Mouse (Mus musculus): ENCODE measurements around the gene Zfp663.

The Zfp663 gene

GRCm38 (mm10) chr2:165370348-165370747, 1.8 kb upstream of the Zfp663 start:
- no peak for DNase-seq (ENCODE audit: low read depth, low spot score)

DNA sequence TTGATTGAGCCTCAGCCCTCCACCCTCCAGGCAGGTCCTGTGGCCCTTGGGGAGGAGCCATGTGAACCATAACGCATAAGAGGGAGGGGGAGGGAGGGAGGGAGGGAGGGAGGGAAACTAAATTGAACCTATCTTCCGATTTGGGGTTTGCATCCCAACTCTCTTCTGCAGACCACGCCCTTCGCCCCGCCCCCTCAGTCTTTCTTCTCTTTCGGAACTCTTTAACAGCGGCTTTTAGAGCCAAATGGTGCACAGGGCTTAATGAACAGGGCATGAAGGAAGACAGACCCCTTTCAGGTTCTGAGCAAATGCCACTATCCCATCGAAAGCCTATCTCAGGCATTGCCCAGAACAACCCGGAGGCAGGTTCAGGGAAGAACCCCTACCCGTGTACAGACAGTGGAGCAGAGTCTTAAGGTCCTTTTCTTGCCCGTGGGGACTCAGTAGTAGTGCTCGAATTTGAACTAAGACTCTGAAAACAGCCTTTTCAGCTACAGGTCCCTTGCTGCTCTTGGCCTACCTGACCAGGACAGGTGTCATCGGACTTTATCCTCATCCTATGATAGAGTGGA, 575 bp downstream of the Zfp663 start:
- peak; percentile 76 for DNase-seq (ENCODE audit: low read depth, low spot score)

- DNase-seq (ENCODE audit: low read depth, low spot score) = peak; percentile 43
Measured at GRCm38 (mm10) chr2:165367047-165367520, 1.4 kb downstream of the Zfp663 start.

GRCm38 (mm10) chr2:165364334-165365091, 4.0 kb downstream of the Zfp663 start:
- peak; percentile 83 for DNase-seq (ENCODE audit: low read depth, low spot score)

DNA sequence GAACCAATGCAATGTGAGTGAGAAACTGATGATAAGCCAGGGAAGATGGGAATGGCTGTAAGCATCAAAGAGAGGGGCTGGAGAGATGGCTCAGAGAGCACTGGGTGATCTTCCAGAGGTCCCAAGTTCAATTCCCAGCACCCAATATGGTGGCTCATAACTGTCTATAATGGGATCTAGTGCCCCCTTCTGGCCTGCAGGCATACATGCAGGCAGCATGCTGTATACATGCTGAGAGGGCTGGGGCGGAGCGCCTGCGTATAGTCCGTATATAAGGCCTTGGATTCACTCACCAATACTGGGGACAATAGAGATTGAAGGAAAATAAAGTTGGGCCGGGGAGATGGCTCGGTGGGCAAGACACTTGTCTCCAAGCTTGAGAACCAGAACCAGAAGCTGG, 5.2 kb downstream of the Zfp663 start:
- peak; percentile 55 for DNase-seq (ENCODE audit: low read depth, low spot score)

GRCm38 (mm10) chr2:165360861-165361260, 7.7 kb downstream of the Zfp663 start:
- DNase-seq (ENCODE audit: low read depth, low spot score) = peak; percentile 87

DNA sequence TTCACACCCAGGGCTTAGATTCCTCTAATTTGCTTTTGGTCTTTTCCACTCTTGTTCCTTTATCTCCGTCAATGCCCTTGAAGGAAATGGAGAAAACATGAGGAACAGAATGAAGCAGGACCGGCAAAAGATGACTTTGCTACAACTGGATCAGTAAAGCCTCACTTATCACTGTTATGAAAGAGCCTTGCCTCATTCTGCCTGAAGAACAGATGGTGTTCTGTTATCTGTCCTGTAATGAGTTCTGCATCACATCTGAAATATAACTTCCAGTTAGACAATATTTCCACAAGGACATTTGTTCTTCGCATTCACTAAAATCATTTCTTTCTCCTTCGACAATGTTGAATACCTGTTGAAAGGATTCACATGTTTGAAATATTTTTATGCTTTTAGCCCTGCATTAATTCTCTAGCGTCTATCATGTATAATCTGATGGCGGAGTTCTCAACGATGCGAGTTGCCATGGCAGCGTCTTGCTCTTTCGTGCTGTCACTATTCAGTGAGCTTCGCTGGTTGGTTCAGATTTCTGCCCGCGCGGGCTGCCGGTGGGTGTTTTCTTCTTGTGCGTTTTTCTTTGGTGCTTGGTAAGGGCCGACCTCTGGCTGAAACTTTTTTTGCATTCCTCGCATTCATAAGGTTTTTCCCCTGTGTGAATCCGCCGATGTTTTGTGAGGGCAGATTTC, 16.6 kb downstream of the Zfp663 start:
- peak; percentile 37 for DNase-seq (ENCODE audit: low read depth, low spot score)

GRCm38 (mm10) chr2:165349466-165349865, 19.1 kb downstream of the Zfp663 start:
- DNase-seq (ENCODE audit: low read depth, low spot score) = peak; percentile 60

GRCm38 (mm10) chr2:165346180-165346579, 22.3 kb downstream of the Zfp663 start:
- no peak for DNase-seq (ENCODE audit: low read depth, low spot score)

- peak; percentile 57 for DNase-seq (ENCODE audit: low read depth, low spot score)
Measured at GRCm38 (mm10) chr2:165337191-165337590, 31.3 kb downstream of the Zfp663 start.

DNA sequence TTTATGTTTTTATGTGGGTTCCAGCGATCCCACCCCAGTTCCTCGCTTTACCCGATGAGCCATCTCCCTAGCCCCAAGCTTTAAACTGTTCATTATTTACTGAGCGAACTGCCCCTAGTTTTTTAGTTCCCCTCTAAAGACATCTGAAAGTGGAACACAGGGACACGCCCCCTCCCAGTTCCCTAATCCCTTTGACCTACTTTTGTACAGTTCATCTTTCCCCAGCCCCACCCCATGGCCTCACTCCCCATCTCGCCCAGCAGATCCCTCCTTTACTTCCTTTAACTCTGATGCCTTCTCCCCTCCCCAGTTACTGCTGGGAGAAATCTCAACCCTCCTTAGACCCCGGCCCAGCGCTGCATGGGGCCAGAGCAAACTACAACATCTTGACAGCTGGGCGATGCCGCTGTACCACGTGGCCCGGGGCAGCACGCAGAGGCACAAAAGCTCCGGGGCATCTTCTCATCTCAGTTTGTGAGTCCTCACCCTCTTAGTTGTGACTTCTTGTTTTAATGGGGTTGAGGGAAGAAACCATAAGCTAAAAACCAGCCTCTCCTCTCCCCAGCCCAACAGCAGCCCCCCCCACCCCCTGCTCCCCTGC, 35.8 kb downstream of the Zfp663 start:
- no peak for DNase-seq (ENCODE audit: low read depth, low spot score)

DNA sequence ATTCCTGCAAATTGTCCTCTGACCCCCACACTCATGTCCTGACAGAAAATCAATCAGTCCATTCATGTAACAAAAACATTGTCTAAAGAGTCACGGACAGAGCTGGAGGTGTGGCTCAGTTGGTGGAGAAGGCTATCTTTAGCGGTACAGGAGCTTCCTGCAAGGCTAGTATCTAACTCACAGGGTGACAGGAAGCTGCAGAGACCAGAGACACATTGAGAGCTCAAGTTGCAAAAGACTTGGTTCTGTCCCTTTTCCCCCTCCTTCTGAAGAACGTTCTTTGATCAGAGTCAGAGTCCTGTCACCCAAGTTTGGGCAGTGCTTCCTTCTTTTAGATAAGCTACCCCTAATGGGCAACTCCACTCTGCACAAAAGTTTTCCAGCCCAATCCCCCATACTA, 38.8 kb downstream of the Zfp663 start:
- no peak for DNase-seq (ENCODE audit: low read depth, low spot score)

DNA sequence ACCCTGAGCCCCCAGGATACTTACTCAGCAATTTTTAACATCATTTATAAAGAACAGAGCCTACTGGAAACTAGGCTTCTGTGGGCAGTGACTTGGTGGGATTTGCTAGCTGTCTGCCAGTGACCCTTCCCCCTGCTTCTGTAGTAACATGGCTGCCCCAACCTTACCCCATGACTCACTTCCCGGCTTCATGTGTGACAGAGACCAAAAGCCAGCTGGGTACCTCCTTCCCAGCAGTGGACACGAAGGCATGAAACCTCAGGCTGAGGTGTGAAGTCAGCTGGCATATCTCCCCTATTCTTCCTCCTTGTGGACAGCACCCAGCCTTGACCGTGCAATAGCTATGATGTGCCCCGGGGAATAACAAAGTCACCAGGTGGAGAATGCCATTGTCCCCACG, 39.8 kb downstream of the Zfp663 start:
- DNase-seq (ENCODE audit: low read depth, low spot score) = no peak

DNA sequence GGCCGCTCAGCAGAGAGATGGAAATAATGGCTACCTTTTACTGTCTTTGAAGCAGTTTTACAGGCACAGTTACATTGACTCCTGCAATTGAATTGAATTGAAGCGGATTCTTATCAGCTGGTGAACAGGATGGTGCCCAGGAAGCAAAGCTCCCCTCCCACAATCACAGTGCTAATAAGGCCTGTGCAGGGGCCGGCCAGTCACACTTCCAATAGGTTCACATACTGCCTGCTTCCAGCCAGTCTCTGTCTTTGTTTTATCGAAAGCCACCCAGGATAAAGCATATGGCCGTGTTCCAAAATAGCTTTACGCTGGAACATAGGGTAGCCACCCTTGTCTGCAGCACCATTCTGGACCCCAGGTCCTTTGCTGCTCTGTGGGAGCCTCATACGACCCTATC, 41.1 kb downstream of the Zfp663 start:
- no peak for DNase-seq (ENCODE audit: low read depth, low spot score)

- DNase-seq (ENCODE audit: low read depth, low spot score) = peak; percentile 99
Measured at GRCm38 (mm10) chr2:165326304-165327190, 42.0 kb downstream of the Zfp663 start, which contains the start of gene Elmo2. Gene Elmo2 (minus strand): TSS chr2:165326479.

GRCm38 (mm10) chr2:165325521-165326303, 42.8 kb downstream of the Zfp663 start:
- DNase-seq (ENCODE audit: low read depth, low spot score) = no peak

DNA sequence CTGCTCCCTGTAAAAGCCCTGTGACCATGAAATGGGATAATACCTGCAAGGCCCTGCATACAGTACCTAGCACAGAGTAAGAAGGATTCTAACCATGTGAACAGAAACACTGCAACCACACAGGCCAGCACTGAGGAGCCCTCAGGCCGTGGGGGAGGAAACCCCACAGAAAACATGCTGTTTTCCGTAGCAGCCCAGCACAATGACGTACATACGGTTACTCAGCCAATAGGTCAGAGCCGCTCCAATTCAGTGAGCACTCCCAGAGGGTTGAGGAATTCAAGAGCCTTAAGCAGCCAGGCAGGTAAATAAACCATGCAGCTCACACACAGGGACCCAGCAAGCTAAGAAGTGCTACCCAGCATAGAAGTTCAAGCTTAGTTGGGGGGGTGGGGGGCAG, 44.6 kb downstream of the Zfp663 start:
- no peak for DNase-seq (ENCODE audit: low read depth, low spot score)

- DNase-seq (ENCODE audit: low read depth, low spot score) = no peak
Measured at GRCm38 (mm10) chr2:165323484-165323883, 45.0 kb downstream of the Zfp663 start.

GRCm38 (mm10) chr2:165321981-165322735, 46.4 kb downstream of the Zfp663 start:
- no peak for DNase-seq (ENCODE audit: low read depth, low spot score)

Measured in ZHBTc4 (cell line).